Mouse (Mus musculus): ENCODE measurements around the gene Snx29.

- TF ChIP-seq CTCF (IDR thresholded peaks at IDR 0.05) (no peak), EP300 (IDR thresholded peaks at IDR 0.05) (no peak)
Measured at GRCm38 (mm10) chr16:11569127-11569526, 246.4 kb downstream of the Snx29 start.
